Mouse (Mus musculus) CH12.LX (cell line): ENCODE measurements at regions not wholly inside any gene's neighbourhood (a gene's known extent, or its start where the extent isn't known, plus 50 kb on each side); places are given as distances from the start of the nearest gene placed in this dataset.

ENCODE experiments used
- CHD1 ChIP-seq: IDR thresholded peaks from 2 replicates; pipeline ENCODE4 v1.6.1; 2012; ENCODE audit warnings: low read depth, low read length, improper control_type of control experiment, inconsistent platforms
- CTCF ChIP-seq, 2 experiments: IDR thresholded peaks in 1 of 2; conservative IDR thresholded peaks in 1 of 2; 2 replicates each; pipeline ENCODE4 v1.5.1; 2011 to 2012; ENCODE audit warnings: low read depth in 2 of 2, low read length in 2 of 2, improper control_type of control experiment in 1 of 2, inconsistent platforms in 1 of 2, mild to moderate bottlenecking in 1 of 2, moderate library complexity in 1 of 2
- JUND ChIP-seq: conservative IDR thresholded peaks from 2 replicates; pipeline ENCODE4 v1.6.1; 2011; ENCODE audit warnings: low read depth, low read length, improper control_type of control experiment

DNA sequence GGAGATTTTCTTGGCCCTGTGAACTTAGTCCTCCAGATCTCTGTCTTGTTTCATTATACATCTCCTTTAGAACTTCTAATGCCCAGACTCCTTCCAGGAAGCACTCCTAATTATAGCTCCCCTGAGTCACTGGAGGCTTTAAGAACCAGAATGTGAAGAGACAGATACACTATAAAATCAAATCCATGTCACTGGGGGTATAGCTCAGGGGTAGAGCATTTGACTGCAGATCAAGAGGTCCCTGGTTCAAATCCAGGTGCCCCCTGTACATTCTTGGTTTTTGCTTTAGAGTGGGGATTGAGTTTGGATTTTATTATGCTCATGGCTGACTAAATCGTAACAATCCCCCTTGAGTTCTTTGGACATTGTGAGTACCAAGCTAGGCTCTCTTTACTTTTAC lies 62.4 kb upstream of the Acpp start:
- TF ChIP-seq CHD1: no peak
- TF ChIP-seq JUND: no peak
- no peak for TF ChIP-seq CTCF (conservative IDR thresholded peaks at IDR 0.05 in 1 of 2, IDR thresholded peaks at IDR 0.05 in 1 of 2; ENCODE audit: low read depth in 2 of 2, low read length in 2 of 2)
